Mouse (Mus musculus) frontal cortex, postnatal 10 days (tissue): ENCODE measurements around the gene Ccdc184.

Experiments
- DNase-seq, 2 experiments: peaks; one replicate each; pipeline ENCODE4 v3.0.0; 2022; ENCODE audit warnings: low spot score in 2 of 2, mixed read lengths in 1 of 2

Gene Ccdc184

GRCm38 (mm10) chr15:98155944-98156343, 11.0 kb upstream of the Ccdc184 start:
- no peak for DNase-seq

- no peak for DNase-seq
These were observed 9.7 kb upstream of the Ccdc184 start for GRCm38 (mm10) chr15:98157253-98157652.

GRCm38 (mm10) chr15:98161026-98161805, 5.7 kb upstream of the Ccdc184 start:
- no peak for DNase-seq

GRCm38 (mm10) chr15:98162561-98162960, 4.4 kb upstream of the Ccdc184 start:
- DNase-seq, result no peak

GRCm38 (mm10) chr15:98165525-98165924, 1.4 kb upstream of the Ccdc184 start, which contains the start of gene Asb8:
TSS of gene Asb8 (minus strand) at chr15:98165625.
- DNase-seq, result no peak

- DNase-seq, result peak; percentile 90 to 91
These were observed 975 bp downstream of the Ccdc184 start for GRCm38 (mm10) chr15:98167645-98168621.

GRCm38 (mm10) chr15:98168622-98169004, 1.7 kb downstream of the Ccdc184 start:
- DNase-seq, result no peak

GRCm38 (mm10) chr15:98170365-98170764, 3.4 kb downstream of the Ccdc184 start:
- DNase-seq, result peak; percentile 54 to 80

GRCm38 (mm10) chr15:98170917-98171316, 4.0 kb downstream of the Ccdc184 start:
- DNase-seq, result no peak

GRCm38 (mm10) chr15:98172113-98172512, 5.2 kb downstream of the Ccdc184 start:
- DNase-seq, result no peak

- DNase-seq, result peak; percentile 56 to 73
These were observed 6.9 kb downstream of the Ccdc184 start for GRCm38 (mm10) chr15:98173821-98174220.

- DNase-seq, result no peak
These were observed 10.4 kb downstream of the Ccdc184 start for GRCm38 (mm10) chr15:98177320-98177719.

GRCm38 (mm10) chr15:98180567-98181131, 13.7 kb downstream of the Ccdc184 start:
- DNase-seq, result no peak

- DNase-seq, result peak; percentile 91 to 94
These were observed 14.3 kb downstream of the Ccdc184 start for GRCm38 (mm10) chr15:98181132-98181711.

GRCm38 (mm10) chr15:98181856-98182570, 15.1 kb downstream of the Ccdc184 start:
- DNase-seq, result no peak

GRCm38 (mm10) chr15:98184456-98184855, 17.5 kb downstream of the Ccdc184 start:
- DNase-seq, result no peak

GRCm38 (mm10) chr15:98195442-98195841, 28.5 kb downstream of the Ccdc184 start, which contains the start of gene Olfr288:
TSS of gene Olfr288 (minus strand) at chr15:98195542.
- DNase-seq, result no peak

GRCm38 (mm10) chr15:98209676-98210075, 42.7 kb downstream of the Ccdc184 start:
- DNase-seq, result no peak

- no peak for DNase-seq
These were observed 46.4 kb downstream of the Ccdc184 start for GRCm38 (mm10) chr15:98213336-98213870.

GRCm38 (mm10) chr15:98214130-98214529, 47.2 kb downstream of the Ccdc184 start:
- no peak for DNase-seq
